Mouse (Mus musculus): ENCODE data around the gene Gpha2.

DNA sequence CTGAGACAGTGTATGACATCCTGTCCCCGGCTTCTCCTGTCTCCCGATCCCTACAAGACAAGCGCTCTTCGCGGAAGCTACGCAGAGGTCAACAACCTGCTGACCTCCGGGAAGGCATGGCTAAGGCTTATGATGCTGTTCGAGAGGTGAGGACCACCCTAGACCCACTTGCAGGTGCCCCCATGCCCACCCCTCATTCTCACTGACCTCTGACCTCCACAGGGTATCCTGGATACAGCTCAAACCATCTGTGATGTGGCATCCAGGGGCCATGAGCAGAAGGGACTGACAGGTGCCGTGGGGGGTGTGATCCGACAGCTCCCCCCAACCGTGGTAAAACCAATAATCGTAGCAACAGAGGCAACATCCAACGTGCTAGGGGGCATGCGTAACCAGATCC lies 35.2 kb downstream of the Gpha2 start:
- TF ChIP-seq CTCF (IDR thresholded peaks at IDR 0.05; ENCODE audit: control insufficient read depth, insufficient read depth, low read length) (no peak), POLR2A (IDR thresholded peaks at IDR 0.05; ENCODE audit: borderline replicate concordance, control insufficient read depth, low read depth, low read length) (no peak)
